Mouse (Mus musculus) embryo, embryonic 10 days (tissue): ENCODE measurements around the gene Galnt16.
A peak's percentile ranks its signal among the peaks of the same experiment; 100 is the strongest.

Experiments used
- DNase-seq: peaks from one replicate; pipeline ENCODE4 v3.0.0-alpha.2; 2015; ENCODE audit warnings: low spot score

Gene Galnt16

GRCm38 (mm10) chr12:80517977-80518376 lies at the start of gene Galnt16:
TSS of gene Galnt16 (plus strand) at chr12:80518277.
- no peak for DNase-seq

GRCm38 (mm10) chr12:80470206-80470605 lies 47.9 kb upstream of the Galnt16 start:
- no peak for DNase-seq

GRCm38 (mm10) chr12:80471926-80472325 lies 46.2 kb upstream of the Galnt16 start:
- DNase-seq = no peak

GRCm38 (mm10) chr12:80473731-80474130 lies 44.3 kb upstream of the Galnt16 start:
- no peak for DNase-seq

GRCm38 (mm10) chr12:80479986-80480385 lies 38.1 kb upstream of the Galnt16 start:
- DNase-seq = no peak

- DNase-seq = no peak
Measured at GRCm38 (mm10) chr12:80483397-80483796, 34.7 kb upstream of the Galnt16 start.

GRCm38 (mm10) chr12:80493311-80493710 lies 24.8 kb upstream of the Galnt16 start:
- DNase-seq = no peak

- DNase-seq = no peak
Measured at GRCm38 (mm10) chr12:80495691-80496090, 22.4 kb upstream of the Galnt16 start.

- no peak for DNase-seq
Measured at GRCm38 (mm10) chr12:80498356-80498755, 19.7 kb upstream of the Galnt16 start.

GRCm38 (mm10) chr12:80500506-80500905 lies 17.6 kb upstream of the Galnt16 start:
- no peak for DNase-seq

GRCm38 (mm10) chr12:80504718-80505117 lies 13.4 kb upstream of the Galnt16 start:
- no peak for DNase-seq

- DNase-seq = peak; percentile 54
Measured at GRCm38 (mm10) chr12:80507041-80507745, 10.9 kb upstream of the Galnt16 start.

- peak; percentile 74 for DNase-seq
Measured at GRCm38 (mm10) chr12:80518393-80518756, 298 bp downstream of the Galnt16 start.

GRCm38 (mm10) chr12:80518757-80519620 lies 912 bp downstream of the Galnt16 start:
- peak; percentile 75 for DNase-seq

GRCm38 (mm10) chr12:80519621-80520332 lies 1.7 kb downstream of the Galnt16 start:
- DNase-seq = peak; percentile 81

GRCm38 (mm10) chr12:80522006-80522405 lies 3.9 kb downstream of the Galnt16 start:
- DNase-seq = no peak

- peak; percentile 81 for DNase-seq
Measured at GRCm38 (mm10) chr12:80524276-80524921, 6.3 kb downstream of the Galnt16 start.

GRCm38 (mm10) chr12:80525513-80525912 lies 7.4 kb downstream of the Galnt16 start:
- DNase-seq = peak; percentile 46

- no peak for DNase-seq
Measured at GRCm38 (mm10) chr12:80526511-80526910, 8.4 kb downstream of the Galnt16 start.

GRCm38 (mm10) chr12:80527727-80528389 lies 9.8 kb downstream of the Galnt16 start:
- no peak for DNase-seq

GRCm38 (mm10) chr12:80530052-80530451 lies 12.0 kb downstream of the Galnt16 start:
- DNase-seq = no peak
